Comparison of ENCODE assay signal across 18 mouse cellular contexts in the genomic region with DNA sequence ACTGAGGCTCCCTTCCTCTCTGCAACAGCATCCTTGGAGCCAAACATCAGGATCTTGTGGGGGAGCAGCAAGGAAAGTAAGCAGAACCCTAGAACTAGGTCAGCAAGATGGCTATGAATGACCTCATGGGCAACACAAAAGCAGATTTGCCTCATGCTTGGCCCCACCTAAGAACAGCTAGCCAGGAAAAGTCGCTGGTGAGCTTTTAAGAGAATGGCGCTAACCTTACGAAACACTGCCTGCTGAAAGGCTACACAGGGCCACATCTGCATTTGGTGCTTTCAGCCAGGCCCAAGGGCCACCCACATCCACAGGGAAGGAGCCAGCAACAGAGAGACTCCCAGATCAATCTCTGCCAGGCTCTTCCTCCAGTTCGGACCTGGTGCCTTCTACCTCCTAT.
DNase-seq lines count a peak whose midpoint lies in the region; ATAC-seq and TF ChIP-seq lines count a peak whose summit lies in the region.
"Had no signal": no experiment of that assay in that cellular context is flagged by ENCODE, and none has a peak within 500 bp of the region (broad histone marks: within the 10 kb centered on the region; RNA-seq: fewer than 3 reads in every experiment).

No protein-coding gene starts in this region.

- H3K9ac ChIP-seq in intestine, embryonic 15.5 days, result no peak overlapping the region
- no peak overlapping the region for H3K9ac ChIP-seq in intestine, postnatal 0 days (ENCODE audit: low read depth, low read length)
- H3K9ac ChIP-seq in midbrain, embryonic 11.5 days (ENCODE audit: low read length), result no peak overlapping the region
- no peak overlapping the region for H3K9ac ChIP-seq in midbrain, embryonic 16.5 days (ENCODE audit: low read depth, low read length)
- no peak overlapping the region for H3K9ac ChIP-seq in stomach, postnatal 0 days (ENCODE audit: low read length)
- H3K9ac ChIP-seq: embryonic facial prominence, embryonic 12.5 days; forebrain, embryonic 15.5 days; hindbrain, embryonic 12.5 days had no signal

- H3K4me1 ChIP-seq in intestine, embryonic 15.5 days (replicated peaks), result peaks cover 4% of the 10 kb centered on the region; the same call in 1 of the 2 replicates
- no peaks in the 10 kb centered on the region for H3K4me1 ChIP-seq in intestine, postnatal 0 days (replicated peaks; ENCODE audit: control insufficient read depth, insufficient read depth, low read length)
- H3K4me1 ChIP-seq in midbrain, embryonic 11.5 days (ENCODE audit: control insufficient read depth, insufficient read depth, low read length), result no peaks in the 10 kb centered on the region
- no peaks in the 10 kb centered on the region for H3K4me1 ChIP-seq in midbrain, embryonic 16.5 days (ENCODE audit: control insufficient read depth, insufficient read depth, low read length)
- H3K4me1 ChIP-seq in stomach, postnatal 0 days (replicated peaks; ENCODE audit: control insufficient read depth, insufficient read depth), result no peaks in the 10 kb centered on the region
- H3K4me1 ChIP-seq: embryonic facial prominence, embryonic 12.5 days; forebrain, embryonic 15.5 days; hindbrain, embryonic 12.5 days had no signal

- H3K4me3 ChIP-seq in intestine, embryonic 15.5 days (replicated peaks), result no peak overlapping the region
- no peak overlapping the region for H3K4me3 ChIP-seq in intestine, postnatal 0 days (ENCODE audit: low read depth, low read length)
- H3K4me3 ChIP-seq in midbrain, embryonic 11.5 days (ENCODE audit: low read depth, low read length), result no peak overlapping the region
- H3K4me3 ChIP-seq in midbrain, embryonic 16.5 days (ENCODE audit: low read depth, low read length), result no peak overlapping the region
- H3K4me3 ChIP-seq in stomach, postnatal 0 days (ENCODE audit: low read depth, low read length), result no peak overlapping the region
- H3K4me3 ChIP-seq: embryonic facial prominence, embryonic 12.5 days; forebrain, embryonic 15.5 days; hindbrain, embryonic 12.5 days had no signal

- no peak for TF ChIP-seq CTCF in intestine, postnatal 0 days (IDR thresholded peaks at IDR 0.05; ENCODE audit: low read depth)
- TF ChIP-seq CTCF in stomach, postnatal 0 days (IDR thresholded peaks at IDR 0.05; ENCODE audit: low read depth), result no peak

- no peak overlapping the region for H3K4me2 ChIP-seq in intestine, embryonic 15.5 days (replicated peaks)
- no peak overlapping the region for H3K4me2 ChIP-seq in intestine, postnatal 0 days (replicated peaks; ENCODE audit: low read depth)
- no peak overlapping the region for H3K4me2 ChIP-seq in midbrain, embryonic 11.5 days
- no peak overlapping the region for H3K4me2 ChIP-seq in midbrain, embryonic 16.5 days (ENCODE audit: low read length)
- no peak overlapping the region for H3K4me2 ChIP-seq in stomach, postnatal 0 days (replicated peaks; ENCODE audit: low read depth)
- H3K4me2 ChIP-seq: embryonic facial prominence, embryonic 12.5 days; forebrain, embryonic 15.5 days; hindbrain, embryonic 12.5 days had no signal

- WGBS in intestine, embryonic 15.5 days, result 73% methylated on average over 4 of the region's 4 CpGs
- 78% methylated on average over 4 of the region's 4 CpGs for WGBS in intestine, postnatal 0 days
- 90% methylated on average over 4 of the region's 4 CpGs for WGBS in midbrain, embryonic 11.5 days
- 89% methylated on average over 4 of the region's 4 CpGs for WGBS in midbrain, embryonic 16.5 days
- WGBS in stomach, postnatal 0 days, result 68% methylated on average over 4 of the region's 4 CpGs

- peak; percentile 39; the same call in 1 of the 2 replicates for ATAC-seq in intestine, embryonic 15.5 days
- no peak for ATAC-seq in intestine, postnatal 0 days
- ATAC-seq in midbrain, embryonic 11.5 days (ENCODE audit: low FRiP score), result no peak
- ATAC-seq in midbrain, embryonic 16.5 days, result no peak
- 0 out of 2 replicates have a peak, but pooled peaks have one; percentile 11 for ATAC-seq in megakaryocyte progenitor cell, adult 5-6 weeks (replicated peaks; ENCODE audit: poor library complexity)
- ATAC-seq in stomach, postnatal 0 days (ENCODE audit: low FRiP score, low TSS enrichment), result peak; percentile 63
- no peak for ATAC-seq in megakaryocyte, adult 5-6 weeks (ENCODE audit: poor library complexity, severe bottlenecking)
- ATAC-seq: forebrain, embryonic 15.5 days; hindbrain, embryonic 16.5 days had no signal

- H3K27me3 ChIP-seq in intestine, embryonic 15.5 days (replicated peaks), result no peaks in the 10 kb centered on the region
- H3K27me3 ChIP-seq in intestine, postnatal 0 days (replicated peaks; ENCODE audit: control insufficient read depth, insufficient read depth, low read length), result no peaks in the 10 kb centered on the region
- no peaks in the 10 kb centered on the region for H3K27me3 ChIP-seq in midbrain, embryonic 11.5 days (ENCODE audit: control insufficient read depth, insufficient read depth, low read length)
- no peaks in the 10 kb centered on the region for H3K27me3 ChIP-seq in midbrain, embryonic 16.5 days (ENCODE audit: control insufficient read depth, insufficient read depth, low read depth, low read length)
- no peaks in the 10 kb centered on the region; the same call in 1 of the 2 replicates for H3K27me3 ChIP-seq in stomach, postnatal 0 days (ENCODE audit: control insufficient read depth, insufficient read depth, low read length)
- H3K27me3 ChIP-seq: forebrain, embryonic 15.5 days had no signal

- H3K36me3 ChIP-seq in intestine, embryonic 15.5 days, result no peaks in the 10 kb centered on the region
- H3K36me3 ChIP-seq in intestine, postnatal 0 days (ENCODE audit: control insufficient read depth, insufficient read depth), result no peaks in the 10 kb centered on the region
- no peaks in the 10 kb centered on the region for H3K36me3 ChIP-seq in midbrain, embryonic 11.5 days (ENCODE audit: control insufficient read depth, insufficient read depth, low read length)
- H3K36me3 ChIP-seq in midbrain, embryonic 16.5 days (ENCODE audit: control insufficient read depth, insufficient read depth, low read length), result no peaks in the 10 kb centered on the region
- no peaks in the 10 kb centered on the region for H3K36me3 ChIP-seq in stomach, postnatal 0 days (ENCODE audit: control insufficient read depth, insufficient read depth, low read length)
- H3K36me3 ChIP-seq: embryonic facial prominence, embryonic 12.5 days; forebrain, embryonic 15.5 days; hindbrain, embryonic 12.5 days had no signal

- DNase-seq in midbrain, embryonic 11.5 days (ENCODE audit: low spot score, missing footprints), result peak; percentile 57
- DNase-seq in stomach, postnatal 0 days (ENCODE audit: low spot score), result no peak
- DNase-seq in layer of hippocampus, adult 11-12 months (ENCODE audit: low spot score), result no peak
- DNase-seq: adrenal gland, postnatal 10 days; cerebellum, adult 11 months; cerebellum, adult 9-10 months; gastrocnemius, postnatal 25 days; heart, postnatal 10 days; heart, postnatal 4 days had no signal

- no peak for TF ChIP-seq EP300 in stomach, postnatal 0 days (optimal IDR thresholded peaks at IDR 0.05)

- H3K27ac ChIP-seq in intestine, embryonic 15.5 days, result peak overlapping the region; percentile 13; the same call in 1 of the 2 replicates
- H3K27ac ChIP-seq in intestine, postnatal 0 days (ENCODE audit: low read depth, low read length), result no peak overlapping the region
- H3K27ac ChIP-seq in midbrain, embryonic 11.5 days (ENCODE audit: low read depth, low read length), result no peak overlapping the region
- H3K27ac ChIP-seq in midbrain, embryonic 16.5 days (ENCODE audit: low read length), result no peak overlapping the region
- peak overlapping the region; percentile 69 for H3K27ac ChIP-seq in stomach, postnatal 0 days (replicated peaks)
- H3K27ac ChIP-seq: embryonic facial prominence, embryonic 12.5 days; forebrain, embryonic 15.5 days; hindbrain, embryonic 12.5 days had no signal

- no peaks in the 10 kb centered on the region for H3K9me3 ChIP-seq in intestine, embryonic 15.5 days
- H3K9me3 ChIP-seq in intestine, postnatal 0 days (ENCODE audit: control insufficient read depth), result no peaks in the 10 kb centered on the region
- no peaks in the 10 kb centered on the region for H3K9me3 ChIP-seq in midbrain, embryonic 11.5 days (ENCODE audit: control insufficient read depth, low read length)
- H3K9me3 ChIP-seq in midbrain, embryonic 16.5 days (replicated peaks; ENCODE audit: control insufficient read depth, low read length, poor library complexity, severe bottlenecking), result no peaks in the 10 kb centered on the region
- H3K9me3 ChIP-seq in stomach, postnatal 0 days (ENCODE audit: control insufficient read depth, low read length), result no peaks in the 10 kb centered on the region
- H3K9me3 ChIP-seq: embryonic facial prominence, embryonic 12.5 days; forebrain, embryonic 15.5 days; hindbrain, embryonic 12.5 days had no signal

Comparison
In these comparisons a context has a peak if more than half of its experiments do, and no peak if none do; other contexts are left out.
1. ATAC-seq: peak in intestine, embryonic 15.5 days (single experiment), megakaryocyte progenitor cell, adult 5-6 weeks (single experiment) and stomach, postnatal 0 days (single experiment); none in intestine, postnatal 0 days (single experiment), midbrain, embryonic 11.5 days (single experiment), midbrain, embryonic 16.5 days (single experiment) and megakaryocyte, adult 5-6 weeks (single experiment).
2. H3K27ac ChIP-seq: peak in intestine, embryonic 15.5 days (single experiment) and stomach, postnatal 0 days (single experiment); none in intestine, postnatal 0 days (single experiment), midbrain, embryonic 11.5 days (single experiment) and midbrain, embryonic 16.5 days (single experiment).